Mouse (Mus musculus) ES-E14 (cell line): Measurements from ENCODE around the gene Psma7. TPM values are rescaled to one million over a fixed set of nuclear protein-coding genes. Genes with fewer than 3 reads are reported as not detected.

Experiments used
- DNase-seq: peaks from one replicate; pipeline ENCODE4 v3.0.0-alpha.2; 2013; ENCODE audit warnings: low read depth, low spot score
- H3K27ac ChIP-seq: 2 replicates; pipeline ENCODE4 v1.5.1; 2012; ENCODE audit warnings: low read depth, mild to moderate bottlenecking, low read length, moderate library complexity, mixed read lengths; ENCODE audit not compliant: poor library complexity, insufficient read depth, severe bottlenecking
- H3K36me3 ChIP-seq: 2 replicates; pipeline ENCODE4 v1.6.1; 2012; ENCODE audit warnings: mild to moderate bottlenecking, low read length, moderate library complexity, mixed read lengths; ENCODE audit not compliant: control insufficient read depth, poor library complexity, insufficient read depth, severe bottlenecking
- H3K4me1 ChIP-seq, 2 experiments: fragments of 150-350 bp in 1 of 2; sonication (generic) in 1 of 2; 2 replicates each; pipeline ENCODE4 v1.6.1; 2012; ENCODE audit warnings: low read length in 2 of 2, mild to moderate bottlenecking in 1 of 2, mixed read lengths in 1 of 2; ENCODE audit not compliant: control insufficient read depth in 2 of 2, insufficient read depth in 2 of 2, poor library complexity in 1 of 2
- H3K4me3 ChIP-seq, 2 experiments: fragments of 150-350 bp in 1 of 2; sonication (generic) in 1 of 2; 2 replicates each; pipeline ENCODE4 v1.5.1; 2012; ENCODE audit warnings: low read length in 2 of 2, low read depth in 1 of 2, mild to moderate bottlenecking in 1 of 2, mixed read lengths in 1 of 2; ENCODE audit not compliant: insufficient read depth in 1 of 2, poor library complexity in 1 of 2, severe bottlenecking in 1 of 2
- H3K9ac ChIP-seq: 2 replicates; pipeline ENCODE4 v1.6.1; 2012; ENCODE audit warnings: low read depth, mild to moderate bottlenecking, low read length, mixed read lengths; ENCODE audit not compliant: poor library complexity, insufficient read depth, severe bottlenecking
- H3K9me3 ChIP-seq: fragments of 150-350 bp; sonication (generic); 2 replicates; pipeline ENCODE4 v1.6.1; 2012; ENCODE audit warnings: low read depth, mild to moderate bottlenecking, low read length; ENCODE audit not compliant: control insufficient read depth, insufficient read depth
- CHD2 ChIP-seq: IDR thresholded peaks from 2 replicates; pipeline ENCODE4 v1.6.1; 2014; ENCODE audit warnings: mild to moderate bottlenecking, low read depth, low read length, inconsistent platforms
- HCFC1 ChIP-seq: IDR thresholded peaks from 2 replicates; pipeline ENCODE4 v1.6.1; 2012; ENCODE audit warnings: low read length, inconsistent platforms, borderline replicate concordance; ENCODE audit not compliant: insufficient read depth
- MAFK ChIP-seq: IDR thresholded peaks from 2 replicates; pipeline ENCODE4 v1.6.1; 2014; ENCODE audit warnings: mild to moderate bottlenecking, low read depth, low read length, inconsistent platforms; ENCODE audit not compliant: insufficient read depth
- ZC3H11A ChIP-seq: IDR thresholded peaks from 2 replicates; pipeline ENCODE4 v1.6.1; 2012; ENCODE audit warnings: low read depth, mild to moderate bottlenecking, inconsistent platforms, low read length, borderline replicate concordance
- ZNF384 ChIP-seq: IDR thresholded peaks from 2 replicates; pipeline ENCODE4 v1.6.1; 2012; ENCODE audit warnings: low read depth, low read length, inconsistent platforms
- in situ Hi-C, 2 experiments: fragments of 600-800 bp; cut with MboI; formaldehyde crosslinking; loops; one replicate each; pipeline ENCODE4 v1.15.1; 2025; ENCODE audit warnings: low sequenced_read_pairs in 2 of 2, inconsistent platforms in 1 of 2; ENCODE audit not compliant: unreplicated experiment in 2 of 2
- total RNA-seq: library from RNA; depleted of rRNA; stranded (reverse); fragments of 300-350 nt; gene quantifications from 2 replicates; pipeline ENCODE4 v1.2.3, GENCODE M21; 2012

Gene Psma7
- total RNA-seq, 1 experiment = 381 TPM

GRCm38 (mm10) chr2:180072886-180073285, 30.7 kb upstream of the Psma7 start:
- H3K36me3 ChIP-seq = peaks cover 6% of the 10 kb centered on the region; the same call in 1 of the 2 replicates
- H3K4me3 ChIP-seq = no peak overlapping the region
- in situ Hi-C loops = no loop called here
- H3K9me3 ChIP-seq = no peaks in the 10 kb centered on the region
- TF ChIP-seq CHD2 (no peak), HCFC1 (no peak), MAFK (no peak), ZC3H11A (no peak), ZNF384 (no peak)
- H3K27ac ChIP-seq = no peak overlapping the region
- no peak for DNase-seq
- peaks cover 2 to 15% of the 10 kb centered on the region in 2 experiments; a peak in 2 of 4 replicates for H3K4me1 ChIP-seq
- no peak overlapping the region for H3K9ac ChIP-seq

- TF ChIP-seq ZC3H11A (no peak), MAFK (no peak), CHD2 (no peak), HCFC1 (no peak), ZNF384 (no peak)
- in situ Hi-C loops = no loop called here
- peaks cover 2 to 7% of the 10 kb centered on the region in 2 experiments; a peak in 1 of 4 replicates for H3K4me1 ChIP-seq
- H3K4me3 ChIP-seq = 0 out of 4 replicates have a peak overlapping the region, but pooled peaks of 1 of the 2 experiments have one; percentile 86
- peaks cover 10% of the 10 kb centered on the region; the same call in 1 of the 2 replicates for H3K36me3 ChIP-seq
- no peak for DNase-seq
- H3K9ac ChIP-seq = no peak overlapping the region
- H3K27ac ChIP-seq = no peak overlapping the region
- H3K9me3 ChIP-seq = no peaks in the 10 kb centered on the region
These were observed 29.4 kb upstream of the Psma7 start for GRCm38 (mm10) chr2:180071671-180072070.

- in situ Hi-C loops = no loop called here
- TF ChIP-seq CHD2 = no peak
- peaks cover 2 to 7% of the 10 kb centered on the region in 2 experiments; a peak in 1 of 4 replicates for H3K4me1 ChIP-seq
- peak; percentile 80 for DNase-seq
- peak within 1 kb of the TSS; percentile 49 for H3K27ac ChIP-seq
- H3K9ac ChIP-seq = peak within 1 kb of the TSS; percentile 87
- peak within 1 kb of the TSS; percentile 86 to 87 for H3K4me3 ChIP-seq
- H3K9me3 ChIP-seq = no peaks in the 10 kb centered on the region
- peaks cover 10% of the 10 kb centered on the region; the same call in 1 of the 2 replicates for H3K36me3 ChIP-seq
These were observed 28.5 kb upstream of the Psma7 start, which contains the start of gene Mtg2 for GRCm38 (mm10) chr2:180070481-180071453. Mtg2 (plus strand) TSS chr2:180070588.

- Histone ChIP-seq H3K4me3 (peak overlapping the region; percentile 86 to 87), H3K9me3 (no peaks in the 10 kb centered on the region), H3K4me1 (peaks cover 2 to 7% of the 10 kb centered on the region in 2 experiments; a peak in 1 of 4 replicates), H3K36me3 (peaks cover 10% of the 10 kb centered on the region; the same call in 1 of the 2 replicates), H3K9ac (peak overlapping the region; percentile 86), H3K27ac (no peak overlapping the region)
- in situ Hi-C loops = no loop called here
- TF ChIP-seq CHD2 (no peak), MAFK (no peak), ZC3H11A (no peak), ZNF384 (no peak), HCFC1 (no peak)
- no peak for DNase-seq
These were observed 27.7 kb upstream of the Psma7 start for GRCm38 (mm10) chr2:180069770-180070480.
